Mouse (Mus musculus) embryonic facial prominence, embryonic 13.5 days (tissue): ENCODE results near the gene Cspg4. TPM values are rescaled to one million over a fixed set of nuclear protein-coding genes. Genes with fewer than 3 reads are reported as not detected.

Source experiments
- ATAC-seq: fragments of 200-750 bp; cut with Nextera tagmentation; 2 replicates; pipeline ENCODE4 v1.8.0; 2017; ENCODE audit warnings: low read depth; ENCODE audit not compliant: insufficient number of reproducible peaks, insufficient read depth, low FRiP score, low TSS enrichment
- H3K27ac ChIP-seq: fragments of 300-500 bp; sonication (generic); 2 replicates; pipeline ENCODE4 v1.5.1; 2015; ENCODE audit warnings: moderate library complexity, mild to moderate bottlenecking, inconsistent platforms
- H3K27me3 ChIP-seq: fragments of 300-500 bp; sonication (generic); 2 replicates; pipeline ENCODE4 v1.6.1; 2015; ENCODE audit warnings: mild to moderate bottlenecking, inconsistent platforms
- H3K36me3 ChIP-seq: fragments of 300-500 bp; sonication (generic); 2 replicates; pipeline ENCODE4 v1.6.1; 2015; ENCODE audit warnings: mild to moderate bottlenecking, inconsistent platforms
- H3K4me1 ChIP-seq: fragments of 300-500 bp; sonication (generic); 2 replicates; pipeline ENCODE4 v1.6.1; 2015; ENCODE audit warnings: inconsistent platforms
- H3K4me2 ChIP-seq: fragments of 300-500 bp; sonication (generic); 2 replicates; pipeline ENCODE4 v1.6.1; 2015; ENCODE audit warnings: moderate library complexity, mild to moderate bottlenecking, inconsistent platforms
- H3K4me3 ChIP-seq: fragments of 300-500 bp; sonication (generic); 2 replicates; pipeline ENCODE4 v1.5.1; 2015; ENCODE audit warnings: mild to moderate bottlenecking, inconsistent platforms
- H3K9ac ChIP-seq: fragments of 300-500 bp; sonication (generic); 2 replicates; pipeline ENCODE4 v1.6.1; 2015; ENCODE audit warnings: mild to moderate bottlenecking, inconsistent platforms
- H3K9me3 ChIP-seq: fragments of 300-500 bp; sonication (generic); 2 replicates; pipeline ENCODE4 v1.6.1; 2016; ENCODE audit warnings: inconsistent platforms
- WGBS: fragments of 180-500 bp; shearing (Covaris S2); methylation state at CpG from one replicate; pipeline ENCODE4 v1.1.7; 2015; ENCODE audit warnings: mixed read lengths; 5-methylcytosine and 5-hydroxymethylcytosine counted together
- polyA plus RNA-seq: library from polyadenylated mRNA; unstranded; fragments of >200 nt; fragmentation: Nextera tagmentation; extraction: Ambion mirVana; gene quantifications from 2 replicates; pipeline ENCODE4 v1.2.1, GENCODE M21; 2015

The Cspg4 gene
- polyA plus RNA-seq, 1 experiment from 2014 or later, result 17.6 TPM

DNA sequence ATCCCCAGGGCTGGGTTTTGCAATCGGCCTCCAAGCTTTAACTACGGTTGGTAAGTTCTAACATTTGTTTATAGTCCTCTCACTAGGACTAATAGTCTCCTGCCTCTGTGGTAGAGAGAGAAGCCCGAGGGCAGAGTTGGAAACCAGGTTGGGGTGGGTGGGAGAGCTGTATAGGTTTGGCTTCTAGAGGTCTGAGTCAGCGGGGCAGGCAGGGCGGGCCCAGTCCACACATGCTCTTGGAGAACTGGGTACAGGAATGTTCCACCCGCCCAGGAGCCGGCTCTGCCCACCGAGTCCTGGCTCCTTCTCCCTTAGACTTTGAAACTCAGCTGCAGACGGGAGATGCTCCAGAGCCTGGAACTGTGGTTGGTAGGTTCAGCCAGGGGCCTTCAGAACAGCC is 49.2 kb downstream of the Cspg4 start:
- Histone ChIP-seq H3K36me3 (peaks cover 47% of the 10 kb centered on the region), H3K9me3 (no peaks in the 10 kb centered on the region), H3K4me1 (0 out of 2 replicates have a peak, but pooled peaks cover 5% of the 10 kb centered on the region), H3K4me3 (no peak overlapping the region), H3K4me2 (no peak overlapping the region), H3K27ac (peak overlapping the region; percentile 33; the same call in 1 of the 2 replicates), H3K9ac (no peak overlapping the region), H3K27me3 (no peaks in the 10 kb centered on the region)
- no peak for ATAC-seq
- WGBS, result 73% methylated on average over 9 of the region's 9 CpGs

DNA sequence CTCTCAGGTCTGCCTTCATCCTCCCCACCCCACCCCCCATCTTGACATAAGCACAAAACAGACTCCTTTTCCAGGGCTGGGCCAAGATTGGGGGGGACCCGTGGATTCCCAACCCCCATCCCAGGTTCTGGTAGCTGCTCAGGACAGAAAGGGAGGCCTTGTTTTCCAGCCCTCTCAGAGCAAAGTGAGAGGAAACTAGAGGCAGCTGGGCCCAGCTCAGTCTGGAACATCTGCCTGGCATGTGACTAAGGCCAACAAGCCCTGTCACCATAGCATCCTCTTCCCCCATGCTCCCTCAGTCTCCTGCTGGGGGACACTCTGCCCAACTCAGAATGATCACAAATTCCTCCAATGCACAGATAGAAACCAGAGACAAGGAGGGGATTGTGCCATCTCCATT is 50.3 kb downstream of the Cspg4 start:
- peaks cover 58% of the 10 kb centered on the region for H3K36me3 ChIP-seq

DNA sequence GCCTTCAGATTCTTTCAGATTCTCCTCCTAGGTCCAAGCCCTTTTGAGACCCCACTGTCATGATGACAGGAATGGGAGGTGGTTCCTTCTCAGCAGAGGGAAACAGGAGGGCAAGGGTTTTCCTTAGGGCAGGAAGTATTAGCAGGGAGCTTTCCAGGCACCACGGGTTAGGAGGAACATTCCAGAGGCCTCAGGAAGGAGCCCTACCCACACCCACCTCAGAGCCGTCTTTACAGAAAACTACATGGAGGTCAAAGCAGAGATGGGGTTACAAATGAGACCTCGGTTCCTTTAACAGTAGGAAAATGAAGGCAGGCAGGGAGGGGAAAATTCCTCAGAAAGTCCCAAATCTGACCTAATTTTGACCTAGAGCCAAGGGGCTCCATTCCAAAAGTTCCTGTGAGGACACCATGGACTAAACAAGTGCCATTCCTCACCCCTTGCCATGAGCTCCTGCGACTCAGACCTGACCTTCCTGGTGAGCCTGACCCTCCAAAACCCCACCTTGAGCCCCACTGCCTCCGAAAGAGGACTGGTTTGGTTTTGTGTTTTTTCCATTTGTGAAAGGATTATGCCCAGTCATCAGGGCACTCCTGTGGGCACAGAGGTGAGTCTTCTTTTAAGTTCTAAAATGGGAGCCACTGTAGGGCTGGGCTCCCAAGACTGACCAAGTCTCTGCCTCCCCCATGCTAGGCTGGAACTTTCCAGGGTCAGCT is 51.0 kb downstream of the Cspg4 start:
- Histone ChIP-seq H3K4me1 (0 out of 2 replicates have a peak, but pooled peaks cover 5% of the 10 kb centered on the region), H3K9ac (no peak overlapping the region), H3K4me2 (no peak overlapping the region), H3K9me3 (no peaks in the 10 kb centered on the region), H3K27me3 (no peaks in the 10 kb centered on the region), H3K27ac (no peak overlapping the region; the same call in 1 of the 2 replicates), H3K36me3 (peaks cover 64% of the 10 kb centered on the region), H3K4me3 (no peak overlapping the region)
- ATAC-seq, result no peak
- 73% methylated on average over 5 of the region's 5 CpGs for WGBS

More for the DNA sequence above, 50.3 kb downstream of the Cspg4 start:
- H3K27ac ChIP-seq, result no peak overlapping the region
- H3K9ac ChIP-seq, result no peak overlapping the region
- WGBS, result 59% methylated on average over 1 of the region's 1 CpGs
- H3K27me3 ChIP-seq, result no peaks in the 10 kb centered on the region
- ATAC-seq, result no peak
- no peaks in the 10 kb centered on the region for H3K9me3 ChIP-seq
- no peak overlapping the region for H3K4me2 ChIP-seq
- H3K4me3 ChIP-seq, result no peak overlapping the region
- H3K4me1 ChIP-seq, result 0 out of 2 replicates have a peak, but pooled peaks cover 5% of the 10 kb centered on the region

GRCm38 (mm10) chr9:56917131-56917530 is 52.3 kb downstream of the Cspg4 start:
- Histone ChIP-seq H3K4me2 (no peak overlapping the region), H3K27me3 (no peaks in the 10 kb centered on the region), H3K27ac (no peak overlapping the region), H3K4me3 (no peak overlapping the region), H3K9ac (no peak overlapping the region), H3K36me3 (peaks cover 76% of the 10 kb centered on the region), H3K9me3 (peaks cover 6% of the 10 kb centered on the region; the same call in 1 of the 2 replicates), H3K4me1 (0 out of 2 replicates have a peak, but pooled peaks cover 5% of the 10 kb centered on the region)
- ATAC-seq, result no peak
- WGBS, result 63% methylated on average over 2 of the region's 2 CpGs

DNA sequence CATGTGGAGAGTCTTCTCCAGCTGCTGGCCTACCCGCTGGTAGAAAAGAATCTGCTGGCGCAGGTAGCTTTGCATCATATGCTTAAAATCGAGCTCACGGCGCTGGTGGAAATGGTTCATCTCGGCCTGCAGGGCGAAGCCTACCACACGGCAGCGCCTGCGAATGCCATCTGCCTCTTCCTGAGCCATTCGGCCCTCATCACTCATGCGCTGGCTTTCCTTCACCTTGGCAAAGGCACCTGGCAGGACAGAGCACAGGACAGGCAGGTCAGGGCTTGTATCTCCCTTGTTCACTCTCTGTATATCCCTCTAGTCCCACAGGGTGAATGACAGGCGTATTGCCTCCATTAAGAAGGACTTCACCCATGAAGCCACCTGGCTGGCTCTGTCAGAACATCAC is 53.6 kb downstream of the Cspg4 start:
- peaks cover 14% of the 10 kb centered on the region for H3K4me1 ChIP-seq
- H3K4me3 ChIP-seq, result no peak overlapping the region
- no peak overlapping the region for H3K4me2 ChIP-seq
- no peak overlapping the region for H3K9ac ChIP-seq
- H3K9me3 ChIP-seq, result peaks cover 6% of the 10 kb centered on the region; the same call in 1 of the 2 replicates
- H3K27ac ChIP-seq, result no peak overlapping the region
- H3K27me3 ChIP-seq, result no peaks in the 10 kb centered on the region
- no peak for ATAC-seq
- WGBS, result 92% methylated on average over 13 of the region's 13 CpGs
- peaks cover 84% of the 10 kb centered on the region for H3K36me3 ChIP-seq

DNA sequence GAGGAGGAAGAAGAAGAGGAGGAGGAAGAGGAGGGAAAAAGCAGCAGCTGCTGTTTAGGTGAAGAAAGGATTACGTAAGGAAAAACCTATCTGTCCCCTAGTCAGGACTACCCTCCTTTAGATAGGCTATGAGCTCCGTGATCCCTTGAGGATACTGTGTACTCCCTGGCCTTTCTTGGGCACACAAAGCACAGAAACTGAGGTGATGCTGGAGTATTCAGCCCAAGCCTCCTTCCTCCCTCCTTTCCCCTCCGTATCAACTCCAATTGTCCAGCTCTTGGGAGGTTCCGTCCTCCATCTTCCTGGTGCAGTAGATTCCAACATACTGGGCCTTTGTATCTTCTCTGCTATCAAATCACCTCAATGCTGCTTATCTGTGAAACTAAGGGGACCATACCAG is 57.9 kb downstream of the Cspg4 start:
- Histone ChIP-seq H3K36me3 (peaks cover 61% of the 10 kb centered on the region), H3K9me3 (peaks cover 6% of the 10 kb centered on the region; the same call in 1 of the 2 replicates), H3K4me1 (peaks cover 45% of the 10 kb centered on the region), H3K4me2 (peak overlapping the region; percentile 74), H3K9ac (peak overlapping the region; percentile 68; the same call in 1 of the 2 replicates), H3K4me3 (peak overlapping the region; percentile 59; the same call in 1 of the 2 replicates), H3K27me3 (no peaks in the 10 kb centered on the region), H3K27ac (no peak overlapping the region)
- 94% methylated on average over 4 of the region's 4 CpGs for WGBS
- no peak for ATAC-seq

DNA sequence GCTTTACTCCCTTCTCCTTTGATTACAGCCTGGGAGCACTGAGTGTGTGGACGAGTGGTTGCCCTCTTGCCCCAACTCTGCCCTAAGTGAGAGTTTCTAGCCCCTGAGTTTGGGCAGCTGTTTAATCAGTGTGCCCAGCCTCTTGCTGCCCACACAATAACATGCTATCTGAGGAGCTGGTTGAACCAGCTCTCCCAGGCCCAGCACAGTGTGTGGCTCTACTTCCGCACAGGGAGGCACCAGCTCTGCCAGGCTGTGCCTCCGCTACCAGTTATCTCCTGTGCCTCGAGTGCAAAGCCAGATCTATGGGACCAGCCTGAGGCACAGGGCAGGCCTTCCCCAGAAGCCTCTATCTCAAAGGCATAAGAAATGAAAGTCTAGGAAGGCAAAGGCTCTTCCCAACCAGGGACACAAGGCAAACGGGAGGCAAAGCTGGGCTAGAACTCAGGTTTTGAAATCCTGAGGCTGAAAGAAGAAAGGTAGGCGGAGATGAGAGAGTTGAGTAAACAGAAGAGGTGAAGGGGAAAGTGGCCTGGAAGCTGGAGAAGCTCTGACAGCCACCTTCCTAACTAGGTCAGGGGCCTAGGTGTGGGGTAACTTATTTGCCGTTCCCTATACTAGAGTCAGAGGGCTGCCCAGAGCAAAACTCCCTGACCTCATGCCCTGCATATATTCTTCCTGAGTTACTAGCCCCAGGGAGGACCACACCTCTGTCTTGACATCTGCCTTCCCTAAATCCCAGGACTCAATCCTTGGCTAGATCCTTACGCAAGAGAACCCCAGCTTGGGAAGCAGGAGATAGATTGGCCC is 59.2 kb downstream of the Cspg4 start:
- Histone ChIP-seq H3K27ac (peak overlapping the region; percentile 48; the same call in 1 of the 2 replicates), H3K36me3 (peaks cover 49% of the 10 kb centered on the region), H3K4me3 (peak overlapping the region; percentile 59), H3K27me3 (no peaks in the 10 kb centered on the region), H3K9me3 (peaks cover 6% of the 10 kb centered on the region; the same call in 1 of the 2 replicates), H3K4me1 (peaks cover 52% of the 10 kb centered on the region), H3K9ac (peak overlapping the region; percentile 68), H3K4me2 (peak overlapping the region; percentile 74)
- no peak for ATAC-seq
- 61% methylated on average over 8 of the region's 8 CpGs for WGBS

GRCm38 (mm10) chr9:56924651-56925027 is 59.8 kb downstream of the Cspg4 start:
- H3K27me3 ChIP-seq, result no peaks in the 10 kb centered on the region
- no peak overlapping the region for H3K27ac ChIP-seq
- H3K9me3 ChIP-seq, result peaks cover 6% of the 10 kb centered on the region; the same call in 1 of the 2 replicates
- ATAC-seq, result no peak
- H3K4me2 ChIP-seq, result peak overlapping the region; percentile 74
- H3K4me3 ChIP-seq, result peak overlapping the region; percentile 59
- peaks cover 52% of the 10 kb centered on the region for H3K4me1 ChIP-seq
- peak overlapping the region; percentile 68 for H3K9ac ChIP-seq
- peaks cover 43% of the 10 kb centered on the region for H3K36me3 ChIP-seq
- 18% methylated on average over 7 of the region's 7 CpGs for WGBS

DNA sequence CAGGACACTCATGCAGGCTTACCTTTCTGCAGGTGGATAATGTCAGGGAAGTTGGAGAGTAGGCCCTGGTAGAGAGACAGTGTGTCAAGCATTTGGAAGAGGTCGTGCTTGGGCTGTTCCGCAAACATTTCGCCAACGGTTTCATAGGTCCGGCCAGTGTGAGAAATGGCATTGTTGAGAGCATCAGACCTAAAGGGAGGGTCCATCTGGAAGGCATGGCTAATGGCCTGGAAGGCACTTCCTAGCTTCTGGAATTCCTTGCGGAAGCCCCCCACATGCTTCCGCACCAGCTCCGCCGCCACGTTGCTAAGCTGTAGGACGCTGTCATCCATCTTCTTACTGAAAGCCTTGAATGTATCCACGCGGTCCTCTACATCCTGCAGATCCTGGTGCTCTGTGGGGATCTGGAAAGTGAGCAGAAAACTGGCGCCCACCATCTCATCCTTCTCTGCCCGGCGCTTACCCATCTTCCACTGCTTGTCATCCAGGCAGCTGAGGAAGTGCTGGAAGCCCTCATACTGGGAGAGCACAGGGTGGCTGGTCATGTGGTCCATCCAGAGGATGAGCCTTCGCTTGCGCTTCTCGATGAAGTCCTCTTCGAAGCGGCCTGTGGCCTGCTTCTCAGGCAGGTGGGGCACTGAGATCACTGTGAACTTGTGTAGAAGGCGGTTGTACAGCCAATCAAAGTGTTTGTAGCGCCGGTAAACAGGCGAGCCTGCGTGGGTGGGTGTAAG is 60.6 kb downstream of the Cspg4 start:
- Histone ChIP-seq H3K27me3 (no peaks in the 10 kb centered on the region), H3K4me2 (peak overlapping the region; percentile 74), H3K4me3 (peak overlapping the region; percentile 59), H3K9ac (peak overlapping the region; percentile 68), H3K36me3 (peaks cover 36% of the 10 kb centered on the region), H3K27ac (0 out of 2 replicates have a peak overlapping the region, but pooled peaks have one; percentile 11), H3K4me1 (peaks cover 52% of the 10 kb centered on the region), H3K9me3 (peaks cover 6% of the 10 kb centered on the region; the same call in 1 of the 2 replicates)
- ATAC-seq, result no peak
- 92% methylated on average over 26 of the region's 26 CpGs for WGBS

DNA sequence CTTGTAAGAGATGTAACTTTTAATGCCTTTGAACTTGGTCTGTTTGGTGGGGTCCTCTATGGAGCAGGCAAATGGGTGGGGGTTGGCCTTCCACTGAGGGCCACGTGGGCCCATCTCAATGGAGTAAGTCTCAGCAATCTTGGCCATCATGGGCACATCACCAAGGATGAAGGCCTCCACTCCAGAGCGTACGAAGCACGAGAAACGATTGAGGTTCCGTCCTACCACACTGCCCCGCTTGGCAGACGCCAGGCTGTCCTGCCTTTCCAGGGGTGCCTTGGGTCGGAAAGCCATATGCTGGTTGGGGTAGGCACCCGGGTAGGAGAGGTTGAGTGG is 61.2 kb downstream of the Cspg4 start:
- peak overlapping the region; percentile 74 for H3K4me2 ChIP-seq

GRCm38 (mm10) chr9:56926387-56926786 is 61.6 kb downstream of the Cspg4 start:
- peak overlapping the region; percentile 74 for H3K4me2 ChIP-seq
- H3K9me3 ChIP-seq, result peaks cover 6% of the 10 kb centered on the region; the same call in 1 of the 2 replicates
- H3K4me3 ChIP-seq, result peak overlapping the region; percentile 59
- no peaks in the 10 kb centered on the region for H3K27me3 ChIP-seq
- no peak overlapping the region; the same call in 1 of the 2 replicates for H3K27ac ChIP-seq
- H3K36me3 ChIP-seq, result peaks cover 27% of the 10 kb centered on the region
- ATAC-seq, result no peak
- 81% methylated on average over 10 of the region's 10 CpGs for WGBS
- peak overlapping the region; percentile 78 for H3K9ac ChIP-seq
- peaks cover 52% of the 10 kb centered on the region for H3K4me1 ChIP-seq

More for the DNA sequence above, 61.2 kb downstream of the Cspg4 start:
- H3K36me3 ChIP-seq, result peaks cover 31% of the 10 kb centered on the region
- H3K27ac ChIP-seq, result no peak overlapping the region
- ATAC-seq, result no peak
- WGBS, result 96% methylated on average over 10 of the region's 10 CpGs
- H3K4me1 ChIP-seq, result peaks cover 52% of the 10 kb centered on the region
- H3K27me3 ChIP-seq, result no peaks in the 10 kb centered on the region
- peaks cover 6% of the 10 kb centered on the region; the same call in 1 of the 2 replicates for H3K9me3 ChIP-seq
- peak overlapping the region; percentile 59 for H3K4me3 ChIP-seq
- H3K9ac ChIP-seq, result peak overlapping the region; percentile 78
